Mouse (Mus musculus) testis, adult 10 weeks (tissue): ENCODE results near the gene Tbk1. TPM values are rescaled to one million over a fixed set of nuclear protein-coding genes. Genes with fewer than 3 reads are reported as not detected.

Experiments used
- polyA plus RNA-seq: library from polyadenylated mRNA; stranded (reverse); fragments of 350-450 nt; fragmentation: Illumina TruSeq; extraction: RNeasy Lipid Tissue Mini Kit (QIAGEN cat#74804); gene quantifications from one replicate; pipeline ENCODE4 v1.2.3, GENCODE M21; 2014; ENCODE audit warnings: low read depth, low replicate concordance

Gene Tbk1
- 31.2 TPM for polyA plus RNA-seq

GRCm38 (mm10) chr10:121586675-121587370, at the start of gene Tbk1:
Gene Tbk1 (minus strand): TSS chr10:121586787.

GRCm38 (mm10) chr10:121626186-121626882, 39.7 kb upstream of the Tbk1 start, which contains the start of gene Xpot:
Gene Xpot (minus strand): TSS chr10:121626332.

Other genes starting within 250 kb of the Tbk1 start
- 1.1 TPM for gene Tbc1d30, start 235.5 kb downstream of the Tbk1 start, polyA plus RNA-seq
- gene Gns, start 221.7 kb downstream of the Tbk1 start, polyA plus RNA-seq: 13.1 TPM
- 2.8 TPM for gene Rassf3, start 110.4 kb downstream of the Tbk1 start, polyA plus RNA-seq
- 54.2 TPM for gene Xpot, start 39.5 kb upstream of the Tbk1 start, polyA plus RNA-seq
- 3.4 TPM for gene D930020B18Rik, start 54.8 kb upstream of the Tbk1 start, polyA plus RNA-seq
- 2.8 TPM for gene BC048403, start 153.2 kb upstream of the Tbk1 start, polyA plus RNA-seq